Mouse (Mus musculus): ENCODE data around the gene Adat2. TPM values are rescaled to one million over a fixed set of nuclear protein-coding genes. Genes with fewer than 3 reads are reported as not detected.

Gene Adat2
- total and polyA plus RNA-seq, 3 experiments, result 10.4 to 20.6 (median 11.6) TPM

DNA sequence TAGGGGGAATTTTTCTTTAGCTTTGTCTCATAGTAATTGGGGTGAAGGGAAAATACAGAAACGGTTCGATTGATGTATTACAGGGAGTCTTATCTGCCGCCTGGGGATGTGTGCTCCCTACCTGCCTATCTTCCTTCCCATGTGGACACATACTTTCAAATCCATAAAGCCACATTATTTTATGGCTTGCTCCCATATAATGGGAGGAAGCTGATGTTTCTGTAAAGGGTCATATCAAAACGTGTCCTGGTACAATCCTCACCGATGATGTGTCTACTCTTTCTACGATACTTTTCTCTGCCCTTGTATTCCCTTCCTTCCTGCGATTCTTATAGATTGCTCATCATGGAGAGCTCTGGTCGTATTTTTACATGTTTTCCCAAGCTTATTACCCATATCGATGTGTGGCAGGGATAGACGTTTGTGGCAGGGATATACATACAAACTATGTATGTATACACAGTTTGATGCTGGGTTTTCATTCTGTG lies 848 bp downstream of the Adat2 start:
- H3K9ac ChIP-seq (ENCODE audit: insufficient read depth, low read depth), result peak overlapping the region; percentile 41
- no peaks in the 10 kb centered on the region for H3K27me3 ChIP-seq (replicated peaks)
- peaks cover 3 to 17% of the 10 kb centered on the region in 2 experiments for H3K4me1 ChIP-seq (ENCODE audit: control insufficient read depth in 1 of 2, insufficient read depth in 2 of 2)
- peak overlapping the region; percentile 73 to 86 (median 74) for H3K4me3 ChIP-seq (replicated peaks in 1 of 3; ENCODE audit: low read depth in 2 of 3, low read length in 2 of 3, poor library complexity in 1 of 3)
- DNase-seq (ENCODE audit: extremely low read depth), result peak; percentile 11
- no peak overlapping the region for H3K27ac ChIP-seq (ENCODE audit: insufficient read depth, low read depth)
- H3K79me2 ChIP-seq (replicated peaks; ENCODE audit: control insufficient read depth, extremely low read depth, insufficient read depth, poor library complexity, severe bottlenecking), result peaks cover 7% of the 10 kb centered on the region; the same call in 1 of the 2 replicates
- dilution Hi-C loops (cut with MboI; ENCODE audit: extremely low pct_ligation_motif_present, extremely low pct_unique_long_range_greater_than_20kb, low sequenced_read_pairs), result no loop called here
- H3K36me3 ChIP-seq (replicated peaks in 1 of 2; ENCODE audit: control insufficient read depth in 1 of 2, insufficient read depth in 1 of 2, low read length in 1 of 2), result peaks cover 4 to 35% of the 10 kb centered on the region in 2 experiments
- peak overlapping the region; percentile 86 for H3K4me2 ChIP-seq (ENCODE audit: insufficient read depth, low read depth, poor library complexity, severe bottlenecking)
- no peaks in the 10 kb centered on the region for H3K9me3 ChIP-seq (replicated peaks; ENCODE audit: low read length)
- TF ChIP-seq CTCF (conservative IDR thresholded peaks at IDR 0.05 in 1 of 2, IDR thresholded peaks at IDR 0.05 in 1 of 2; ENCODE audit: low read depth in 2 of 2, low read length in 2 of 2) (no peak), MYC (IDR thresholded peaks at IDR 0.05; ENCODE audit: low read depth, low read length) (no peak), ZC3H11A (IDR thresholded peaks at IDR 0.05; ENCODE audit: low read depth, low read length) (no peak), POLR2AphosphoS2 (IDR thresholded peaks at IDR 0.05; ENCODE audit: low read depth, low read length) (no peak), MAZ (IDR thresholded peaks at IDR 0.05; ENCODE audit: low read depth, low read length) (no peak), MXI1 (IDR thresholded peaks at IDR 0.05; ENCODE audit: low read depth, low read length) (no peak)
- in situ Hi-C loops (cut with MboI; ENCODE audit: low pct_ligation_motif_present, low pct_unique_long_range_greater_than_20kb, low sequenced_read_pairs), result loop anchor here (25.0 kb wide), 1 partner anchor 634 kb away; no protein-coding TSS in a partner anchor

DNA sequence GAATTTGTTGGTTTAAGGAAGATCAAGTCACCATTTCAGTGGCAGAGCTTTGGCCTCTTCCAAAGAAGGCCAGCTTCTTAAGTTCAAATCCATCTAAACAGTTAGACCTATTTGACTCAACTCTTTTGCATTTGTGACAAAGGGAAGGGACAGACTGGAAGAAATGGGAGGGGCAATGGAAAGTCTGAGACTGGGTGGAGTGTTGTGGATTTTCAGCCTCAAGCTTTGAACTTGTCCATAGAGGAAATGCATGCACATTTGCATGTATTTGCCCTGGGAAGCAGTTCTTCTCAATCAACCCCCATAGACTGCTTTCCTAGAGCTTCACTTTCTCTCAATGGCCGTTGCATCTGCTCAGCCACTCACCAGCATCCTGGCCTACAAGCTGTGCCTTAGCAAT lies 1.6 kb downstream of the Adat2 start:
- in situ Hi-C loops (cut with MboI; ENCODE audit: low pct_ligation_motif_present, low pct_unique_long_range_greater_than_20kb, low sequenced_read_pairs), result loop anchor here (25.0 kb wide), 1 partner anchor 633 kb away; no protein-coding TSS in a partner anchor
- no peak for TF ChIP-seq CTCF (conservative IDR thresholded peaks at IDR 0.05 in 1 of 2, IDR thresholded peaks at IDR 0.05 in 1 of 2; ENCODE audit: low read depth in 2 of 2, low read length in 2 of 2)
- TF ChIP-seq MEF2A (IDR thresholded peaks at IDR 0.05; ENCODE audit: borderline replicate concordance, low read depth, low read length), result no peak
- peaks cover 9 to 37% of the 10 kb centered on the region in 2 experiments for H3K36me3 ChIP-seq (replicated peaks in 1 of 2; ENCODE audit: control insufficient read depth in 1 of 2, insufficient read depth in 1 of 2, low read length in 1 of 2)
- no peak overlapping the region for H3K4me2 ChIP-seq (ENCODE audit: insufficient read depth, low read depth, poor library complexity, severe bottlenecking)
- peaks cover 3 to 17% of the 10 kb centered on the region in 2 experiments for H3K4me1 ChIP-seq (ENCODE audit: control insufficient read depth in 1 of 2, insufficient read depth in 2 of 2)
- dilution Hi-C loops (cut with MboI; ENCODE audit: extremely low pct_ligation_motif_present, extremely low pct_unique_long_range_greater_than_20kb, low sequenced_read_pairs), result no loop called here
- H3K27me3 ChIP-seq (replicated peaks), result no peaks in the 10 kb centered on the region
- DNase-seq (ENCODE audit: extremely low read depth), result peak; percentile 25
- peak overlapping the region in 1 of 3 experiments; percentile 86 for H3K4me3 ChIP-seq (replicated peaks in 1 of 3; ENCODE audit: low read depth in 2 of 3, low read length in 2 of 3, poor library complexity in 1 of 3)
- no peak overlapping the region for H3K9ac ChIP-seq (ENCODE audit: insufficient read depth, low read depth)
- no peak overlapping the region for H3K27ac ChIP-seq (ENCODE audit: insufficient read depth, low read depth)
- no peaks in the 10 kb centered on the region for H3K9me3 ChIP-seq (replicated peaks; ENCODE audit: low read length)
- H3K79me2 ChIP-seq (replicated peaks; ENCODE audit: control insufficient read depth, extremely low read depth, insufficient read depth, poor library complexity, severe bottlenecking), result peaks cover 7% of the 10 kb centered on the region; the same call in 1 of the 2 replicates

- Histone ChIP-seq H3K4me2 (ENCODE audit: insufficient read depth, low read depth, poor library complexity, severe bottlenecking) (no peak overlapping the region), H3K27me3 (replicated peaks) (no peaks in the 10 kb centered on the region), H3K4me3 (replicated peaks in 1 of 3; ENCODE audit: low read depth in 2 of 3, low read length in 2 of 3, poor library complexity in 1 of 3) (no peak overlapping the region), H3K36me3 (replicated peaks in 1 of 2; ENCODE audit: control insufficient read depth in 1 of 2, insufficient read depth in 1 of 2, low read length in 1 of 2) (peaks cover 37 to 77% of the 10 kb centered on the region in 2 experiments), H3K27ac (ENCODE audit: insufficient read depth, low read depth) (no peak overlapping the region), H3K4me1 (ENCODE audit: control insufficient read depth in 1 of 2, insufficient read depth in 2 of 2) (peaks cover 0 to 4% of the 10 kb centered on the region in 2 experiments; a peak in 2 of 4 replicates), H3K79me2 (replicated peaks; ENCODE audit: control insufficient read depth, extremely low read depth, insufficient read depth, poor library complexity, severe bottlenecking) (no peaks in the 10 kb centered on the region), H3K9me3 (replicated peaks; ENCODE audit: low read length) (no peaks in the 10 kb centered on the region), H3K9ac (ENCODE audit: insufficient read depth, low read depth) (no peak overlapping the region)
- TF ChIP-seq NELFE (IDR thresholded peaks at IDR 0.05; ENCODE audit: low read depth, low read length) (no peak), UBTF (IDR thresholded peaks at IDR 0.05; ENCODE audit: low read depth, low read length) (no peak), POLR2AphosphoS2 (IDR thresholded peaks at IDR 0.05; ENCODE audit: low read depth, low read length) (no peak), CHD2 (IDR thresholded peaks at IDR 0.05; ENCODE audit: low read length) (no peak), CTCF (conservative IDR thresholded peaks at IDR 0.05 in 1 of 2, IDR thresholded peaks at IDR 0.05 in 1 of 2; ENCODE audit: low read depth in 2 of 2, low read length in 2 of 2) (no peak), SIN3A (IDR thresholded peaks at IDR 0.05; ENCODE audit: low read length) (no peak), JUN (IDR thresholded peaks at IDR 0.05; ENCODE audit: insufficient read depth, low read depth, low read length) (no peak), BHLHE40 (IDR thresholded peaks at IDR 0.05; ENCODE audit: low read depth, low read length) (no peak), ZKSCAN1 (IDR thresholded peaks at IDR 0.05; ENCODE audit: borderline replicate concordance, low read depth, low read length) (no peak)
- in situ Hi-C loops (cut with MboI; ENCODE audit: low pct_ligation_motif_present, low pct_unique_long_range_greater_than_20kb, low sequenced_read_pairs), result loop anchor here (25.0 kb wide), 1 partner anchor 627 kb away; no protein-coding TSS in a partner anchor
- dilution Hi-C loops (cut with MboI; ENCODE audit: extremely low pct_ligation_motif_present, extremely low pct_unique_long_range_greater_than_20kb, low sequenced_read_pairs), result no loop called here
- DNase-seq (ENCODE audit: extremely low read depth), result no peak
Measured at GRCm38 (mm10) chr10:13560014-13560674, 7.5 kb downstream of the Adat2 start.
